Mouse (Mus musculus) retina, postnatal 7 days (tissue): ENCODE data around the gene Ubxn11.
A peak's percentile ranks its signal among the peaks of the same experiment; 100 is the strongest.

Experiments
- DNase-seq: peaks from one replicate; pipeline ENCODE4 v3.0.0-alpha.2; 2012; ENCODE audit warnings: low read depth, low spot score

Ubxn11 gene

DNA sequence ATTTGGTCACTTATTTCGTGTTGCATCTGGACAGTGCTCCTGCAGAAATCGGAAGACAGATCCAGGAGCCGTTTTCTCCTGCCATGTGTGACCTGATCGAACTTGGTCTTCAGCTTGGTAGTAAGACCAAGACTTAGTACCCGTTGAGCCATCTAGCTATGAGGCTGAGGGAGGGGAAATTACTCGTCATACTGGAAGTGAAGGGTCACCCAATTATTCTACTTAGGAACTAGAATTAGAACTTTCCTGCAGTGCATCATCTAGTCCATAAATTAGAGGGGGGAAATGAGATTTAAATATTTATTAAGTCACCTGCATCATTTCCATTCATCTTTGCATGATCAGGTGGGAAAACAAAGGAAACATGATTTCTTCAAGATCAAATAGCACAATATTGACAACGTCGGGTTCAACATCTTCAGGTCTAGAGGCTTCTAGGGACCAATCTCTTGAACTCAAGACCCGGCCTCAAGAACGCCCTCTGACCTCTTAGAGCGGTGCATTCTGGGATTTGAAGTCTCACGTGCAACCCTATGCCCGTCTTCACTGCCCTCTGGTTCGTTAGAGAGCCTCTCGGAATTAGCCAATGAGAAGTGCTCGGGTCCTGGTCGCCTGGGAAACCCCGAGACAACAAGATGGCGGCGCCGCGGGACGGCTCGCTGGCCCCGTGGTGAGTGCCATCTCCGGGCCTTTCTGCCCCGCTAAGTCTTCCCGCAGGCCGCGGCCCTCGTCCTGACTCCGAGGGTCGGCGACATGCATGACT, at the start of gene Ubxn11:
Gene Ubxn11, plus strand, starts transcription at position 592 of the 763 bp plus-strand sequence.
- DNase-seq, result peak; percentile 84

- no peak for DNase-seq
Observed at GRCm38 (mm10) chr4:134053538-134053937, 48.8 kb upstream of the Ubxn11 start, which contains the start of gene Zfp683. Gene Zfp683, plus strand, starts transcription at chr4:134053838.

DNA sequence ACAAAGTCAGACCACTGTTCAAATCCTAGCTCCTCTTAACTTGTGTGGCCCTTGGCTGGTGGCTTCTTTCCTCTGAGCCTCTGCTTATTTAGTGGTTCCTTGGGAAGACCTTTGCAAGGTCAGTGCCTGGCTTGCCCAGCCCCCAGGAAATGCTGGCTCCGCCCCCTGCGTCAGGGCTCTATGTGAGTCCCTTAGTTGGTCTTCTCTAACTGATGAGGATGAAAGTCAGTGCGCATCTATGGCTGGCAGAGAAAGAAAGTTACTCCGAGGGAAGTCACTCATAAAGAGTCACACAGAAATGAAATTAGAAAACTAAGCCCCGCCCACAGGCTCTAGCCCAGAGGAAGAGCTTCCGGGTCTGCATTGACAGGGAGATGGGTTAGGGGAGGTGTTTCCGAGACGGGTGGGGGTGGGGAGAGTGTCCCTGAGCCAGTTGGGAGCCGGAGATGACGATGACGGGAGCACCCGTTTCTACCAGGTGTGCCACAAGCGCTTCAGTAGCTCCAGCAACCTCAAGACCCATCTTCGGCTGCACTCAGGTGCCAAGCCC, 44.1 kb upstream of the Ubxn11 start:
- DNase-seq, result no peak

DNA sequence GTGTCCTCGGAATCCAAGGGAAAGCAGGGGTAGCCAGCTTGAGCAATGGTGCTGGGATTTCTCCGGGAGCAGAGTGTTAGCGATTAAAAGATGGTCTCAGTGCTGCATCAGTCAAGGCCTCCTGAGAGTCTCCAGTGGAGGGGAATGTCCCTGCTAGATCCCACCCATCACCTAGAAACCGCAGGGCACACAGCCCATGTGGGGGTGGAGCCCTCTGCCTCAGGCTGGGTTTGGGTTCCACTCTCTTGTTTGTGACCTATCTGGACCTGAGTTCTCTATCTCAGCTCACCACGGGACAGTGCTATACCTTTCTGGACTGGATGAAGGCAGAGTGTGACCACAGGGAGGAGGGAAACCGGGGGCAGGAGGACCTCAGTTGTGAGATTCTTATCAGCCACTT, 43.5 kb upstream of the Ubxn11 start:
- DNase-seq, result no peak

DNA sequence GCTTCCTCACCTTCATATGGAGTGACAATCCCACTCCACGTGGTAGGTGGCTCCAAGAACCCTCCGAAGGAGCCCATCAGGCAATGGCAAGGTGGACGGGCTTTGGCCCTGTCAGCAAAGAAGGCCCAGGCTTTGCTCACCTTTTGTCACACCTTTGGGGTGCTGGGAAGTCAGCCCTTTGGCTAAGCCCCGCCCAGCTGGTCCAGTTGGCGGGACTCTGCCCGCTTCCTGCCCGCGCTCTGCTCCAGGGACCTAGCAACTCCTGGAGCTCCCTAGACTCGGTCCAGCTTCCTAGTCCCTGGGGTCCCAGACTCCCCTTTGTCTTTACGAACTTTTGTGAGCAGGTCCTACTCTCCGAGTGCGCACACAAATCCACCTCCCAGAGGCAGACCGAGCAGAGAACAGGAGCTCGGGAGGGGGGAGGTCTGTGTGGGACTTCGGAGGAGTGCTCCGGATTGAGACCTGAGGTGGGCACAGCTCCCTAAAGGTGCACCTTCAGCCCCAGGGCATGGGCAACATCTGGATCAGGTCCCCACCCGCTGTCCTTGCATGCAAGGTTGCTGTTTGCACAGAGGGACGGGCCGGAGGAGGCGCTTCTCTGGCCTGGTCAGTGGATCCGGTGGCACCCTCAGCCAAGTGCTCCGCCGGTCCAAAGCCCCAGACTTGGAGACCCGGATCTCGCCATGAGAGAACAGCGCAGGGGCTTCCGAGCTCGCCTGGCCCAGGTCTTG, 42.1 kb upstream of the Ubxn11 start, which contains the start of gene Crybg2:
Gene Crybg2, plus strand, starts transcription at position 681 of the 731 bp plus-strand sequence.
- DNase-seq, result no peak

- no peak for DNase-seq
Observed at GRCm38 (mm10) chr4:134061166-134061830, 41.1 kb upstream of the Ubxn11 start.

- DNase-seq, result no peak
Observed at GRCm38 (mm10) chr4:134061944-134062446, 40.4 kb upstream of the Ubxn11 start.

- no peak for DNase-seq
Observed at GRCm38 (mm10) chr4:134062561-134062960, 39.8 kb upstream of the Ubxn11 start.

DNA sequence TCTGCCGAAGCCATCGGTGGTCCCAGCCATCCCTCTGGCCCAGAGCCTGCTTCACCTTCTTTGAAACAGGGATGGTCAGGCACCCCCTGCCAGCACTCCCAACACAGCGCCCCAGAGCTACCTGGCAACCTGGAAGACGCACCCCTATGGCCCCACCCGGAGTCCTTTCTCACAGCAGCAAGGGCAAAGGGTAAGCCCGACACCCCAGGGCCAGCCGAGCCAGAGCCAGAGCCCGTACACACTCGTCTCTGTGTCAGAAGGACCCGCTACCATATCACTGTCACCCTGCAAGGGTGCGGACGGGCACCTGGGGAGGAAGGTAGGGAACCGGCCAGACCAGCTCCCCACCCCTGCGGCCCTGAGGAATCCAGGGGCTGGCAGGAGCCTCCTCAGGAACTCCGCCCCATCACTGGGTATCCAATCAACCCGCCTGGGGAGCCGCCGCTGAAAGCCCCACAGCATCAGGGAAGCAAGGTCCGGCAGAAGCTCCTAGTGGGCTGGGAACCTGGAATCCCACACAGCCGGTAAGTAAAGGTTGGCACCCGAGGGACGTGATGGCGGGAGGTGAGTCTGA, 36.9 kb upstream of the Ubxn11 start:
- DNase-seq, result no peak

DNA sequence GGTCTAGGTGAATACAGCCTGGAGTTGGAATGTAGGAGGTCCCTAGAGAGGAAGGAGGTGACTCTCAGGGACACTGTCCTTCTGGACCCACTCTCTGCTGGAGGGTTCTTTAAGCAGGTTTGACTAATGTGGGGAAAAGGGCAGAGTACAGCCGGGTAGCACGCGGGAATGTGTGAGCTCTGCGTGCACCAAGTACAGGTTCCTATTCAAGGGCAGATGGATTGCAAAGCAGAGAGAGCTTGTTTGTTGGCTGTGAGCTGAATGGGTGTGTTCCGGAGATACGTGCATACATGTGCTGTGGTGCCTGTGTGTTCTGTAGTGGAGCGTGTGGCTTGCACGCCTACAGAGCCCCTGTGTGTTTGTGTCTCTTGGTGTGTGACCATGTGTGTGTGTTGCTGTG, 35.0 kb upstream of the Ubxn11 start:
- DNase-seq, result no peak

GRCm38 (mm10) chr4:134067833-134068544, 34.4 kb upstream of the Ubxn11 start:
- DNase-seq, result no peak

- DNase-seq, result no peak
Observed at GRCm38 (mm10) chr4:134068793-134069580, 33.4 kb upstream of the Ubxn11 start.

DNA sequence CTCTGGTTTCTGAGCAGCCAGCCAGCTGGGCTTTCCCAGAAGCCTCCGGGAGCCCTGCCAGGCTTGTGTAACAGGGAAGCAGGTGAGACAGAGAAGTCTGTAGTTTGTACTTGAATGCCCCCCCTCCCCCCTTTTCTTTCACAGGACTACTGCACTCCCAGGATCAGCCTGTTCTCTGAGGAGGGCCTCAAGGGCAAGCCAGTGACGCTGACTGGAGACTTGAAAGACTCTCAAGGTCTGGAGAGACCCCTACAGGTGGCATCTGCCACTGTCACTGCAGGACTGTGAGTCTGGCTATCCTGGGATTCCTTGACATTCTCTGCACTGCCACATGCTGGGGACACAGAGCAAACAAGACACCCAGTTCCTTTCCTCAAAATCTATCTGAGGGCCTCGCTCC, 23.7 kb upstream of the Ubxn11 start:
- peak; percentile 71 for DNase-seq

DNA sequence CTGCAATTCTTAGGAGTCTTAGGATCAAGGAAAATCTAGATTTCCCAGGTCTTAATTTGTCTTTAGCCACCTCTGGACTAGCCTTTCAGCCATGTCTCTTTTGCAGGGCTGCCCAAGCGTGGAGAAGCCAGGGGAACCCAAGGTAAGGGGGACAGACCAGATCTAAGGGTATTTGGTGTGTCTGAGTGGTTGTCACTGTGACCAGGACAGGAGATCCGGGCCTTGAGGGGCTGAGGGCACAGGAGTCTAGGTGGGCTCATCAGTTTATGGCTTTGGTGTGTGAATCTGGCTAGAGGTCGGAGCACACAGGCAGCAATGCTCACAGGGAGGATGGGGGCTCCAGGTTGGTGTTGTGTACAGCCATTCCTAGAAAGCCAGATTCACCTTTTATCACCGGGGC, 21.7 kb upstream of the Ubxn11 start:
- DNase-seq, result no peak

- peak; percentile 53 for DNase-seq
Observed at GRCm38 (mm10) chr4:134081730-134082386, 20.5 kb upstream of the Ubxn11 start.

GRCm38 (mm10) chr4:134082460-134082859, 19.9 kb upstream of the Ubxn11 start:
- no peak for DNase-seq

- no peak for DNase-seq
Observed at GRCm38 (mm10) chr4:134084999-134085398, 17.4 kb upstream of the Ubxn11 start.

DNA sequence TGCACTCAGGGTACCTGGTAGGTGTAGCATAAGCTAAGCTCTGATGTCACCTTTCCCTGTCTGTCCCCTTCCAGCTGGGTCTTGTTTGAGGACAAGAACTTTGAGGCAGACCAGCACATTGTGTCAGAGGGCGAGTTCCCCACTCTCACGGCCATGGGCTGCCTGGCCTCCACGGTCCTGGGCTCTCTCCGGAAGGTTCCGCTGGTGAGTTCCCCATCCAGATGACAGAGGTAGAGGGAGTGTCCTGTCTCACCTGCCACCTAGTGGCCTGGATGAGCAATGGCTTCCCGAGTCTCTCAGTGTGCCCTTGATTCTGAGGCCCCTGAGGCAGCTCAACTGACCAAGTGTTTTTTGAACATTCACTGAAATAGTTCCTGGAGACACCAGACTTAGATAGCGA, 15.0 kb upstream of the Ubxn11 start:
- DNase-seq, result peak; percentile 54

GRCm38 (mm10) chr4:134089029-134089428, 13.3 kb upstream of the Ubxn11 start:
- DNase-seq, result no peak
